Mouse (Mus musculus): ENCODE data around the gene Ptbp2. TPM values are rescaled to one million over a fixed set of nuclear protein-coding genes. Genes with fewer than 3 reads are reported as not detected.

Ptbp2 gene
- polyA plus RNA-seq, 1 experiment: 4.2 TPM

- Histone ChIP-seq H3K27ac (ENCODE audit: insufficient read depth, low read length) (no peak overlapping the region), H3K27me3 (ENCODE audit: control insufficient read depth, insufficient read depth, low read length) (no peaks in the 10 kb centered on the region), H3K4me1 (ENCODE audit: control insufficient read depth, insufficient read depth, insufficient read length) (peaks cover 2% of the 10 kb centered on the region), H3K36me3 (ENCODE audit: control insufficient read depth, insufficient read depth, low read length) (no peaks in the 10 kb centered on the region), H3K4me3 (ENCODE audit: extremely low read depth, insufficient read depth, insufficient read length) (no peak overlapping the region)
- no peak for DNase-seq (ENCODE audit: low read depth in 1 of 2, low spot score in 2 of 2)
- TF ChIP-seq POLR2A (IDR thresholded peaks at IDR 0.05; ENCODE audit: low read depth, low read length) (no peak), CTCF (IDR thresholded peaks at IDR 0.05; ENCODE audit: extremely low read depth, insufficient read depth, insufficient read length, insufficient replicate concordance) (no peak)
These were observed 3.4 kb downstream of the Ptbp2 start for GRCm38 (mm10) chr3:119780876-119781275.

GRCm38 (mm10) chr3:119779261-119779660 is 5.0 kb downstream of the Ptbp2 start:
- H3K4me1 ChIP-seq (ENCODE audit: control insufficient read depth, insufficient read depth, insufficient read length): peaks cover 2% of the 10 kb centered on the region
- 38% methylated on average over 1 of the region's 1 CpGs for WGBS
- H3K4me3 ChIP-seq (ENCODE audit: extremely low read depth, insufficient read depth, insufficient read length): no peak overlapping the region
- TF ChIP-seq POLR2A (IDR thresholded peaks at IDR 0.05; ENCODE audit: low read depth, low read length) (no peak), CTCF (IDR thresholded peaks at IDR 0.05; ENCODE audit: extremely low read depth, insufficient read depth, insufficient read length, insufficient replicate concordance) (no peak)
- no peak for DNase-seq (ENCODE audit: low read depth in 1 of 2, low spot score in 2 of 2)
- H3K27ac ChIP-seq (ENCODE audit: insufficient read depth, low read length): no peak overlapping the region
- H3K27me3 ChIP-seq (ENCODE audit: control insufficient read depth, insufficient read depth, low read length): no peaks in the 10 kb centered on the region
- no peaks in the 10 kb centered on the region for H3K36me3 ChIP-seq (ENCODE audit: control insufficient read depth, insufficient read depth, low read length)

- Histone ChIP-seq H3K4me3 (ENCODE audit: extremely low read depth, insufficient read depth, insufficient read length) (no peak overlapping the region), H3K27ac (ENCODE audit: insufficient read depth, low read length) (no peak overlapping the region), H3K4me1 (ENCODE audit: control insufficient read depth, insufficient read depth, insufficient read length) (peaks cover 2% of the 10 kb centered on the region), H3K36me3 (ENCODE audit: control insufficient read depth, insufficient read depth, low read length) (no peaks in the 10 kb centered on the region), H3K27me3 (ENCODE audit: control insufficient read depth, insufficient read depth, low read length) (no peaks in the 10 kb centered on the region)
- 87% methylated on average over 2 of the region's 2 CpGs for WGBS
- TF ChIP-seq CTCF (IDR thresholded peaks at IDR 0.05; ENCODE audit: extremely low read depth, insufficient read depth, insufficient read length, insufficient replicate concordance) (no peak), POLR2A (IDR thresholded peaks at IDR 0.05; ENCODE audit: low read depth, low read length) (no peak)
- DNase-seq (ENCODE audit: low read depth in 1 of 2, low spot score in 2 of 2): no peak
These were observed 5.8 kb downstream of the Ptbp2 start for GRCm38 (mm10) chr3:119778431-119778830.

- WGBS: 94% methylated on average over 5 of the region's 5 CpGs
- Histone ChIP-seq H3K4me3 (ENCODE audit: extremely low read depth, insufficient read depth, insufficient read length) (no peak overlapping the region), H3K27me3 (ENCODE audit: control insufficient read depth, insufficient read depth, low read length) (no peaks in the 10 kb centered on the region), H3K27ac (ENCODE audit: insufficient read depth, low read length) (no peak overlapping the region), H3K36me3 (ENCODE audit: control insufficient read depth, insufficient read depth, low read length) (no peaks in the 10 kb centered on the region), H3K4me1 (ENCODE audit: control insufficient read depth, insufficient read depth, insufficient read length) (peaks cover 3% of the 10 kb centered on the region)
- no peak for TF ChIP-seq CTCF (IDR thresholded peaks at IDR 0.05; ENCODE audit: extremely low read depth, insufficient read depth, insufficient read length, insufficient replicate concordance)
- TF ChIP-seq POLR2A (IDR thresholded peaks at IDR 0.05; ENCODE audit: low read depth, low read length): no peak
- no peak for DNase-seq (ENCODE audit: low read depth in 1 of 2, low spot score in 2 of 2)
These were observed 8.1 kb downstream of the Ptbp2 start for GRCm38 (mm10) chr3:119776129-119776528.

GRCm38 (mm10) chr3:119772789-119773188 is 11.5 kb downstream of the Ptbp2 start:
- TF ChIP-seq POLR2A (IDR thresholded peaks at IDR 0.05; ENCODE audit: low read depth, low read length) (no peak), CTCF (IDR thresholded peaks at IDR 0.05; ENCODE audit: extremely low read depth, insufficient read depth, insufficient read length, insufficient replicate concordance) (no peak)
- WGBS: 72% methylated on average over 2 of the region's 2 CpGs
- Histone ChIP-seq H3K4me3 (ENCODE audit: extremely low read depth, insufficient read depth, insufficient read length) (no peak overlapping the region), H3K27me3 (ENCODE audit: control insufficient read depth, insufficient read depth, low read length) (no peaks in the 10 kb centered on the region), H3K36me3 (ENCODE audit: control insufficient read depth, insufficient read depth, low read length) (no peaks in the 10 kb centered on the region), H3K4me1 (ENCODE audit: control insufficient read depth, insufficient read depth, insufficient read length) (peaks cover 3% of the 10 kb centered on the region), H3K27ac (ENCODE audit: insufficient read depth, low read length) (no peak overlapping the region)
- no peak for DNase-seq (ENCODE audit: low read depth in 1 of 2, low spot score in 2 of 2)

GRCm38 (mm10) chr3:119763772-119764171 is 20.5 kb downstream of the Ptbp2 start:
- H3K27me3 ChIP-seq (ENCODE audit: control insufficient read depth, insufficient read depth, low read length): no peaks in the 10 kb centered on the region
- TF ChIP-seq POLR2A (IDR thresholded peaks at IDR 0.05; ENCODE audit: low read depth, low read length): no peak
- TF ChIP-seq CTCF (IDR thresholded peaks at IDR 0.05; ENCODE audit: extremely low read depth, insufficient read depth, insufficient read length, insufficient replicate concordance): no peak
- DNase-seq (ENCODE audit: low read depth in 1 of 2, low spot score in 2 of 2): no peak
- WGBS: 77% methylated on average over 2 of the region's 2 CpGs
- H3K4me3 ChIP-seq (ENCODE audit: extremely low read depth, insufficient read depth, insufficient read length): no peak overlapping the region
- no peaks in the 10 kb centered on the region for H3K4me1 ChIP-seq (ENCODE audit: control insufficient read depth, insufficient read depth, insufficient read length)
- peaks cover 2% of the 10 kb centered on the region for H3K36me3 ChIP-seq (ENCODE audit: control insufficient read depth, insufficient read depth, low read length)
- no peak overlapping the region for H3K27ac ChIP-seq (ENCODE audit: insufficient read depth, low read length)

- DNase-seq (ENCODE audit: low read depth in 1 of 2, low spot score in 2 of 2): no peak
- Histone ChIP-seq H3K4me1 (ENCODE audit: control insufficient read depth, insufficient read depth, insufficient read length) (no peaks in the 10 kb centered on the region), H3K27ac (ENCODE audit: insufficient read depth, low read length) (no peak overlapping the region), H3K4me3 (ENCODE audit: extremely low read depth, insufficient read depth, insufficient read length) (no peak overlapping the region), H3K27me3 (ENCODE audit: control insufficient read depth, insufficient read depth, low read length) (no peaks in the 10 kb centered on the region), H3K36me3 (ENCODE audit: control insufficient read depth, insufficient read depth, low read length) (peaks cover 4% of the 10 kb centered on the region)
- 90% methylated on average over 3 of the region's 3 CpGs for WGBS
- no peak for TF ChIP-seq CTCF (IDR thresholded peaks at IDR 0.05; ENCODE audit: extremely low read depth, insufficient read depth, insufficient read length, insufficient replicate concordance)
- TF ChIP-seq POLR2A (IDR thresholded peaks at IDR 0.05; ENCODE audit: low read depth, low read length): no peak
These were observed 22.5 kb downstream of the Ptbp2 start for GRCm38 (mm10) chr3:119761732-119762131.
